Mouse (Mus musculus) kidney, embryonic 15.5 days (tissue): ENCODE data around the gene Ttll9. TPM values are rescaled to one million over a fixed set of nuclear protein-coding genes. Genes with fewer than 3 reads are reported as not detected.

Experiments
- polyA plus RNA-seq: library from polyadenylated mRNA; unstranded; fragments of >200 nt; fragmentation: Nextera tagmentation; extraction: Ambion mirVana; gene quantifications from 2 replicates; pipeline ENCODE4 v1.2.1, GENCODE M21; 2015

Ttll9 gene
- polyA plus RNA-seq, 1 experiment from 2014 or later = 1.6 TPM

Other genes starting within 250 kb of the Ttll9 start
- 133 and 143 TPM in 2 replicates for gene Id1, start 226.2 kb upstream of the Ttll9 start, polyA plus RNA-seq
- 16.4 and 20.9 TPM in 2 replicates for gene Cox4i2, start 208.3 kb upstream of the Ttll9 start, polyA plus RNA-seq
- gene Bcl2l1, start 130.8 kb upstream of the Ttll9 start, polyA plus RNA-seq = 99.5 and 106 TPM in 2 replicates
- gene Tpx2, start 114.5 kb upstream of the Ttll9 start, polyA plus RNA-seq = 88.5 and 98.2 TPM in 2 replicates
- 0.43 and 0.77 TPM in 2 replicates for gene Mylk2, start 51.1 kb upstream of the Ttll9 start, polyA plus RNA-seq
- gene Foxs1, start 29.3 kb upstream of the Ttll9 start, polyA plus RNA-seq = 5.1 and 6.9 TPM in 2 replicates
- 3.0 and 3.1 TPM in 2 replicates for gene Dusp15, start 10.8 kb upstream of the Ttll9 start, polyA plus RNA-seq
- gene Pdrg1, start 52.9 kb downstream of the Ttll9 start, polyA plus RNA-seq = 111 and 112 TPM in 2 replicates
- gene Xkr7, start 69.4 kb downstream of the Ttll9 start, polyA plus RNA-seq = not detected in 2 replicates
- gene Ccm2l, start 103.5 kb downstream of the Ttll9 start, polyA plus RNA-seq = 3.5 and 3.6 TPM in 2 replicates
- 5.3 and 5.4 TPM in 2 replicates for gene Hck, start 146.0 kb downstream of the Ttll9 start, polyA plus RNA-seq
- gene Tm9sf4, start 198.8 kb downstream of the Ttll9 start, polyA plus RNA-seq = 90.9 and 93.2 TPM in 2 replicates